Mouse (Mus musculus): ENCODE measurements at regions not wholly inside any gene's neighbourhood (a gene's known extent, or its start where the extent isn't known, plus 50 kb on each side); places are given as distances from the start of the nearest gene placed in this dataset.

GRCm38 (mm10) chr5:73846783-73847151 lies 195.6 kb downstream of the Spata18 start:
- TF ChIP-seq POLR2A (IDR thresholded peaks at IDR 0.05; ENCODE audit: low read depth, low read length) (no peak), CTCF (conservative IDR thresholded peaks at IDR 0.05; ENCODE audit: insufficient read depth, insufficient read length, low read depth, low read length) (no peak)
- Histone ChIP-seq H3K4me1 (ENCODE audit: control insufficient read depth, insufficient read depth, low read length) (no peaks in the 10 kb centered on the region), H3K36me3 (ENCODE audit: control insufficient read depth, insufficient read depth, low read length) (no peaks in the 10 kb centered on the region), H3K27me3 (replicated peaks; ENCODE audit: control insufficient read depth, insufficient read depth, low read length) (no peaks in the 10 kb centered on the region), H3K27ac (ENCODE audit: insufficient read depth, low read depth, low read length) (no peak overlapping the region), H3K4me3 (ENCODE audit: insufficient read depth, low read depth, low read length) (no peak overlapping the region)
- WGBS: 62% methylated on average over 6 of the region's 6 CpGs
- no peak for DNase-seq

GRCm38 (mm10) chr5:73851501-73851900 lies 200.3 kb downstream of the Spata18 start:
- 64% methylated on average over 2 of the region's 2 CpGs for WGBS
- no peaks in the 10 kb centered on the region for H3K36me3 ChIP-seq (ENCODE audit: control insufficient read depth, insufficient read depth, low read length)
- H3K27me3 ChIP-seq (replicated peaks; ENCODE audit: control insufficient read depth, insufficient read depth, low read length): no peaks in the 10 kb centered on the region
- H3K27ac ChIP-seq (ENCODE audit: insufficient read depth, low read depth, low read length): no peak overlapping the region
- TF ChIP-seq CTCF (conservative IDR thresholded peaks at IDR 0.05; ENCODE audit: insufficient read depth, insufficient read length, low read depth, low read length): no peak
- no peak for TF ChIP-seq POLR2A (IDR thresholded peaks at IDR 0.05; ENCODE audit: low read depth, low read length)
- H3K4me1 ChIP-seq (ENCODE audit: control insufficient read depth, insufficient read depth, low read length): no peaks in the 10 kb centered on the region
- no peak overlapping the region for H3K4me3 ChIP-seq (ENCODE audit: insufficient read depth, low read depth, low read length)
- DNase-seq: no peak

GRCm38 (mm10) chr5:73854025-73854773 lies 203.0 kb downstream of the Spata18 start:
- no peak overlapping the region for H3K4me3 ChIP-seq (ENCODE audit: insufficient read depth, low read depth, low read length)
- no peaks in the 10 kb centered on the region for H3K27me3 ChIP-seq (replicated peaks; ENCODE audit: control insufficient read depth, insufficient read depth, low read length)
- no peaks in the 10 kb centered on the region for H3K4me1 ChIP-seq (ENCODE audit: control insufficient read depth, insufficient read depth, low read length)
- no peaks in the 10 kb centered on the region for H3K36me3 ChIP-seq (ENCODE audit: control insufficient read depth, insufficient read depth, low read length)
- peak; percentile 76 for DNase-seq
- no peak overlapping the region for H3K27ac ChIP-seq (ENCODE audit: insufficient read depth, low read depth, low read length)
- peak; percentile 85 for TF ChIP-seq CTCF (conservative IDR thresholded peaks at IDR 0.05; ENCODE audit: insufficient read depth, insufficient read length, low read depth, low read length)
- no peak for TF ChIP-seq POLR2A (IDR thresholded peaks at IDR 0.05; ENCODE audit: low read depth, low read length)
- WGBS: 36% methylated on average over 22 of the region's 22 CpGs

- H3K27ac ChIP-seq (ENCODE audit: insufficient read depth, low read depth, low read length): no peak overlapping the region
Observed at GRCm38 (mm10) chr5:73854774-73855371, 203.7 kb downstream of the Spata18 start.

DNA sequence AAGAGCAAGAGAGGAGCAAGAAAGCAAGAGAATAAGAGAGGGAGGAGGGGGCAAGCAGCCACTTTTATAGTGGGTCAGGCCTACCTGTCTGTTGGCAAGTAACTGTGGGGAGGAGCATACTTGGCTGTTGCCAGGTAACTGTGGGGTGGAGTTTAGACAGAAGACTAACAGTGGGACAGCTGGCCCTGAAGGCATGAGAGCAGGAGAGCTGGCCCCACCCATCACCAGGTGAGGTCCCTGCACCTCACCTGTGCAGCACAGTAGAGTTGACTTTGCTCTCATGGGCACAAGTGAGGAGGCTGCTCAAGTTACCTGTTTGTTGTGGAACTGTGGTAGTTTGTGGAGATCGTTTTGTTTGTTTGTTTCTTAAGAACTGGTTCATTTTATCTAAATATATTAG lies 208.1 kb downstream of the Spata18 start:
- TF ChIP-seq POLR2A (IDR thresholded peaks at IDR 0.05; ENCODE audit: low read depth, low read length) (no peak), CTCF (conservative IDR thresholded peaks at IDR 0.05; ENCODE audit: insufficient read depth, insufficient read length, low read depth, low read length) (no peak)
- WGBS: 92% methylated on average over 1 of the region's 1 CpGs
- DNase-seq: no peak
- Histone ChIP-seq H3K36me3 (ENCODE audit: control insufficient read depth, insufficient read depth, low read length) (no peaks in the 10 kb centered on the region), H3K4me3 (ENCODE audit: insufficient read depth, low read depth, low read length) (no peak overlapping the region), H3K27me3 (replicated peaks; ENCODE audit: control insufficient read depth, insufficient read depth, low read length) (no peaks in the 10 kb centered on the region), H3K27ac (ENCODE audit: insufficient read depth, low read depth, low read length) (no peak overlapping the region), H3K4me1 (ENCODE audit: control insufficient read depth, insufficient read depth, low read length) (no peaks in the 10 kb centered on the region)

More at GRCm38 (mm10) chr5:73854774-73855371, 203.7 kb downstream of the Spata18 start:
- TF ChIP-seq CTCF (conservative IDR thresholded peaks at IDR 0.05; ENCODE audit: insufficient read depth, insufficient read length, low read depth, low read length) (no peak), POLR2A (IDR thresholded peaks at IDR 0.05; ENCODE audit: low read depth, low read length) (no peak)
- no peaks in the 10 kb centered on the region for H3K27me3 ChIP-seq (replicated peaks; ENCODE audit: control insufficient read depth, insufficient read depth, low read length)
- DNase-seq: peak; percentile 34
- 69% methylated on average over 18 of the region's 18 CpGs for WGBS
- H3K4me3 ChIP-seq (ENCODE audit: insufficient read depth, low read depth, low read length): no peak overlapping the region
- H3K4me1 ChIP-seq (ENCODE audit: control insufficient read depth, insufficient read depth, low read length): no peaks in the 10 kb centered on the region
- H3K36me3 ChIP-seq (ENCODE audit: control insufficient read depth, insufficient read depth, low read length): no peaks in the 10 kb centered on the region

GRCm38 (mm10) chr5:73864138-73864761 lies 204.0 kb downstream of the Usp46 start:
- no peak overlapping the region for H3K27ac ChIP-seq (ENCODE audit: insufficient read depth, low read depth, low read length)
- peak; percentile 56 for DNase-seq

More at GRCm38 (mm10) chr5:73864138-73864761, 204.0 kb downstream of the Usp46 start:
- H3K4me3 ChIP-seq (ENCODE audit: insufficient read depth, low read depth, low read length): no peak overlapping the region
- H3K36me3 ChIP-seq (ENCODE audit: control insufficient read depth, insufficient read depth, low read length): no peaks in the 10 kb centered on the region
- no peak for TF ChIP-seq POLR2A (IDR thresholded peaks at IDR 0.05; ENCODE audit: low read depth, low read length)
- TF ChIP-seq CTCF (conservative IDR thresholded peaks at IDR 0.05; ENCODE audit: insufficient read depth, insufficient read length, low read depth, low read length): peak; percentile 63
- 70% methylated on average over 9 of the region's 9 CpGs for WGBS
- H3K4me1 ChIP-seq (ENCODE audit: control insufficient read depth, insufficient read depth, low read length): no peaks in the 10 kb centered on the region
- no peaks in the 10 kb centered on the region for H3K27me3 ChIP-seq (replicated peaks; ENCODE audit: control insufficient read depth, insufficient read depth, low read length)
